Comparison of ENCODE assay signal across 24 mouse cellular contexts in genomic region chr1:137270659-137271612, GRCm38 (mm10).
DNase-seq lines count a peak whose midpoint lies in the region; ATAC-seq and TF ChIP-seq lines count a peak whose summit lies in the region.
"Had no signal": no experiment of that assay in that cellular context is flagged by ENCODE, and none has a peak within 500 bp of the region (broad histone marks: within the 10 kb centered on the region; RNA-seq: fewer than 3 reads in every experiment).

No protein-coding gene starts in this region.

- H3K4me3 ChIP-seq in hindbrain, postnatal 0 days (ENCODE audit: low read length), result no peak overlapping the region
- no peak overlapping the region for H3K4me3 ChIP-seq in hindbrain, embryonic 14.5 days (replicated peaks; ENCODE audit: low read length)
- no peak overlapping the region for H3K4me3 ChIP-seq in embryonic facial prominence, embryonic 12.5 days
- no peak overlapping the region for H3K4me3 ChIP-seq in embryonic facial prominence, embryonic 15.5 days (replicated peaks)
- H3K4me3 ChIP-seq in kidney, embryonic 15.5 days (replicated peaks), result no peak overlapping the region
- H3K4me3 ChIP-seq: forebrain, embryonic 10.5 days; forebrain, embryonic 13.5 days; hindbrain, embryonic 10.5 days; hindbrain, embryonic 13.5 days had no signal

- WGBS in hindbrain, postnatal 0 days, result 40% methylated on average over 9 of the region's 9 CpGs
- WGBS in hindbrain, embryonic 14.5 days, result 48% methylated on average over 9 of the region's 9 CpGs
- 31% methylated on average over 9 of the region's 9 CpGs for WGBS in embryonic facial prominence, embryonic 12.5 days
- WGBS in embryonic facial prominence, embryonic 15.5 days, result 24% methylated on average over 9 of the region's 9 CpGs
- 71% methylated on average over 9 of the region's 9 CpGs for WGBS in kidney, embryonic 15.5 days

- H3K27ac ChIP-seq in hindbrain, postnatal 0 days, result no peak overlapping the region
- no peak overlapping the region for H3K27ac ChIP-seq in hindbrain, embryonic 14.5 days
- peak overlapping the region; percentile 42; the same call in 1 of the 2 replicates for H3K27ac ChIP-seq in embryonic facial prominence, embryonic 12.5 days
- H3K27ac ChIP-seq in embryonic facial prominence, embryonic 15.5 days (replicated peaks), result no peak overlapping the region
- H3K27ac ChIP-seq in kidney, embryonic 15.5 days, result no peak overlapping the region
- H3K27ac ChIP-seq: forebrain, embryonic 10.5 days; forebrain, embryonic 13.5 days; hindbrain, embryonic 10.5 days; hindbrain, embryonic 13.5 days had no signal

- no peak overlapping the region for H3K4me2 ChIP-seq in hindbrain, postnatal 0 days (ENCODE audit: low read depth, low read length)
- H3K4me2 ChIP-seq in hindbrain, embryonic 14.5 days (replicated peaks), result no peak overlapping the region
- no peak overlapping the region for H3K4me2 ChIP-seq in embryonic facial prominence, embryonic 12.5 days (replicated peaks)
- no peak overlapping the region for H3K4me2 ChIP-seq in embryonic facial prominence, embryonic 15.5 days (replicated peaks)
- H3K4me2 ChIP-seq in kidney, embryonic 15.5 days, result no peak overlapping the region
- H3K4me2 ChIP-seq: forebrain, embryonic 13.5 days; heart, embryonic 11.5 days; hindbrain, embryonic 13.5 days had no signal

- no peak overlapping the region for H3K9ac ChIP-seq in hindbrain, postnatal 0 days (replicated peaks; ENCODE audit: low read length)
- H3K9ac ChIP-seq in hindbrain, embryonic 14.5 days, result no peak overlapping the region
- H3K9ac ChIP-seq in embryonic facial prominence, embryonic 12.5 days, result no peak overlapping the region
- no peak overlapping the region for H3K9ac ChIP-seq in embryonic facial prominence, embryonic 15.5 days
- no peak overlapping the region for H3K9ac ChIP-seq in kidney, embryonic 15.5 days
- H3K9ac ChIP-seq: forebrain, embryonic 13.5 days; hindbrain, embryonic 13.5 days had no signal

- H3K4me1 ChIP-seq in hindbrain, postnatal 0 days (ENCODE audit: insufficient read depth, low read length), result no peaks in the 10 kb centered on the region
- H3K4me1 ChIP-seq in hindbrain, embryonic 14.5 days (replicated peaks; ENCODE audit: control insufficient read depth, insufficient read depth, low read length), result no peaks in the 10 kb centered on the region
- H3K4me1 ChIP-seq in embryonic facial prominence, embryonic 12.5 days, result peaks cover 11% of the 10 kb centered on the region; the same call in 1 of the 2 replicates
- 0 out of 2 replicates have a peak, but pooled peaks cover 3% of the 10 kb centered on the region for H3K4me1 ChIP-seq in embryonic facial prominence, embryonic 15.5 days
- no peaks in the 10 kb centered on the region for H3K4me1 ChIP-seq in kidney, embryonic 15.5 days
- H3K4me1 ChIP-seq: hindbrain, embryonic 10.5 days; hindbrain, embryonic 13.5 days had no signal

- peak; percentile 9 for DNase-seq in hindbrain, postnatal 0 days (ENCODE audit: low spot score)
- no peak for DNase-seq in hindbrain, embryonic 14.5 days (ENCODE audit: low spot score)
- DNase-seq in Muller cell, postnatal 12 days (ENCODE audit: inconsistent ontology term), result peak; percentile 58
- DNase-seq in cerebellum, adult 18-20 months, result no peak
- no peak for DNase-seq in MN1 (ENCODE audit: low spot score)
- DNase-seq: adrenal gland, postnatal 10 days; adrenal gland, postnatal 36 days; cerebellum, adult 8-10 months; cerebellum, postnatal 10 days; cerebellum, postnatal 36 days; gastrocnemius, postnatal 10 days; gastrocnemius, postnatal 36 days had no signal

- H3K27me3 ChIP-seq in hindbrain, postnatal 0 days (ENCODE audit: insufficient read depth, low read length), result no peaks in the 10 kb centered on the region
- no peaks in the 10 kb centered on the region for H3K27me3 ChIP-seq in hindbrain, embryonic 14.5 days (ENCODE audit: control insufficient read depth, insufficient read depth, low read length)
- no peaks in the 10 kb centered on the region for H3K27me3 ChIP-seq in embryonic facial prominence, embryonic 12.5 days
- H3K27me3 ChIP-seq in embryonic facial prominence, embryonic 15.5 days, result no peaks in the 10 kb centered on the region
- no peaks in the 10 kb centered on the region for H3K27me3 ChIP-seq in kidney, embryonic 15.5 days
- H3K27me3 ChIP-seq: forebrain, embryonic 13.5 days; hindbrain, embryonic 13.5 days had no signal

- no peaks in the 10 kb centered on the region for H3K9me3 ChIP-seq in hindbrain, postnatal 0 days (ENCODE audit: low read length)
- H3K9me3 ChIP-seq in hindbrain, embryonic 14.5 days (ENCODE audit: control insufficient read depth, low read length), result no peaks in the 10 kb centered on the region
- no peaks in the 10 kb centered on the region for H3K9me3 ChIP-seq in embryonic facial prominence, embryonic 12.5 days
- H3K9me3 ChIP-seq in embryonic facial prominence, embryonic 15.5 days (replicated peaks), result no peaks in the 10 kb centered on the region
- no peaks in the 10 kb centered on the region for H3K9me3 ChIP-seq in kidney, embryonic 15.5 days (replicated peaks)
- H3K9me3 ChIP-seq: forebrain, embryonic 10.5 days; forebrain, embryonic 13.5 days; hindbrain, embryonic 10.5 days; hindbrain, embryonic 13.5 days had no signal

- no peak for TF ChIP-seq CTCF in hindbrain, postnatal 0 days (IDR thresholded peaks at IDR 0.05; ENCODE audit: low read depth)

- no peak for ATAC-seq in hindbrain, postnatal 0 days
- no peak for ATAC-seq in hindbrain, embryonic 14.5 days (ENCODE audit: low FRiP score)
- ATAC-seq in embryonic facial prominence, embryonic 12.5 days (ENCODE audit: insufficient number of reproducible peaks, insufficient read depth, low FRiP score, low TSS enrichment), result no peak; the same call in 1 of the 2 replicates
- ATAC-seq in embryonic facial prominence, embryonic 15.5 days (ENCODE audit: insufficient number of reproducible peaks, low FRiP score, low TSS enrichment, low read depth), result peak; percentile 57; the same call in 1 of the 2 replicates
- ATAC-seq in kidney, embryonic 15.5 days (replicated peaks; ENCODE audit: low FRiP score), result no peak
- ATAC-seq: CD4-positive, CD25-positive, alpha-beta regulatory T cell, adult 4 months; forebrain, embryonic 13.5 days; forebrain, embryonic 16.5 days; intestine, postnatal 0 days; Patski had no signal

- H3K36me3 ChIP-seq in hindbrain, postnatal 0 days (ENCODE audit: insufficient read depth, low read length), result no peaks in the 10 kb centered on the region
- H3K36me3 ChIP-seq in hindbrain, embryonic 14.5 days (replicated peaks; ENCODE audit: control insufficient read depth, insufficient read depth), result no peaks in the 10 kb centered on the region
- no peaks in the 10 kb centered on the region for H3K36me3 ChIP-seq in embryonic facial prominence, embryonic 12.5 days
- no peaks in the 10 kb centered on the region for H3K36me3 ChIP-seq in embryonic facial prominence, embryonic 15.5 days
- no peaks in the 10 kb centered on the region for H3K36me3 ChIP-seq in kidney, embryonic 15.5 days
- H3K36me3 ChIP-seq: forebrain, embryonic 10.5 days; hindbrain, embryonic 10.5 days; hindbrain, embryonic 13.5 days had no signal

Comparison
In these comparisons a context has a peak if more than half of its experiments do, and no peak if none do; other contexts are left out.
1. DNase-seq: peak in hindbrain, postnatal 0 days (single experiment) and Muller cell, postnatal 12 days (single experiment); none in hindbrain, embryonic 14.5 days (single experiment), cerebellum, adult 18-20 months (0 of 2) and MN1 (single experiment).